Mouse (Mus musculus): ENCODE data around the gene Nav1. TPM values are rescaled to one million over a fixed set of nuclear protein-coding genes. Genes with fewer than 3 reads are reported as not detected.

Gene Nav1
- polyA plus RNA-seq, 1 experiment from 2014 or later = 1.0 TPM

DNA sequence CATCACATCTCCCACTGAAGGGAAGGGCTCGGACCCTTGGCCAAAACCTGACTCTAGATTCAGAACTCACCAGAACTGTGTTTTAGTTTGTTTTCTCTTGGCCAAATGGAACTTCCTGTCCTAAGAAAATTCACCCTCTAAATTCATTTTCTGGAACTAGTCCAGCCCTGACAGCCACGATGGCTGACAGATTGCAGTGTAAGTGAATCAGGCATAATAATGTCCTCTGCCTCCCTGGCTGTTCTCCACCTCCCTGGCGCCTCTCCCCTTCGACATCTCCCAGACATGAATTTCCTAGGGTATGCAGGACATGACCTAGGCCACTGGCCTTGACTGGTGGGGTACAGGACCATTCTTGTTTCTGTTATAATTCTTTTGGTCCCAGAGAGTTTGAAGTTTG lies 144.8 kb downstream of the Nav1 start:
- no peak overlapping the region for H3K27ac ChIP-seq (replicated peaks)
- H3K4me3 ChIP-seq (replicated peaks) = no peak overlapping the region
- peaks cover 8% of the 10 kb centered on the region; the same call in 1 of the 2 replicates for H3K4me1 ChIP-seq (replicated peaks)
- H3K9ac ChIP-seq = no peak overlapping the region
- no peaks in the 10 kb centered on the region for H3K27me3 ChIP-seq
- 74% methylated on average over 4 of the region's 4 CpGs for WGBS (ENCODE audit: insufficient replicate concordance)
- H3K36me3 ChIP-seq (replicated peaks) = no peaks in the 10 kb centered on the region
- ATAC-seq (ENCODE audit: insufficient read depth) = no peak
- no peak overlapping the region for H3K4me2 ChIP-seq
- H3K9me3 ChIP-seq (replicated peaks) = no peaks in the 10 kb centered on the region

DNA sequence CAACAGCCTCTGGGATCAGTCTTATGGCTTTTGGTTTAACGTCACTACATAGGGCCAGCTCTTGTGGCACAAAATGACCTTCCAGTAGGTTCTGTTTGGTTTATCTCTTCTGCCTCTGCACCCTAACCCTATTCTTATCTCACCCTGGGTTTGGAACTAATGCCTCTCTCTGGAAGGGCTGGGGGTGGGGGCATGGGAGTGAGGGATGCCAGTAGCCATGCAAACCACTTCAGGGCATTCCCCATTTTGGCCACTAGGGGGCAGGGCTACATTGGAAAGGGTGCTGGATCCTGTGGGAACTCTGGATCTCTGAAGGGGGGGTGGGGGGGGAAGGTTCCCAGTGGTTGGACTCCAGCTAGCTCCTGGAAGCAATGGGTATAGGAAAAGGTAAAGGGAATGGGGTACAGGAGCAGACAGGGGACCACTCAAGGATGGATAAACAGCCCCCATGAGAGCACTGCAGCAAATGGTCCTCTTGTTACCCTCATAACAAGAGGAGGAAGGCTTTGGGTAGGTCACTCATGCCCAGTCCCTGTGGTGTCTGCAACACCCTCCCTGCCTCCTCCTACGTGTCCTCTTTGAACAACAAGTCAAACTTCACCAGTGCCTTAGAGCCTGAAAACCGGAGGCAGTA lies 145.9 kb downstream of the Nav1 start:
- ATAC-seq (ENCODE audit: insufficient read depth) = no peak
- Histone ChIP-seq H3K27me3 (no peaks in the 10 kb centered on the region), H3K4me1 (replicated peaks) (0 out of 2 replicates have a peak, but pooled peaks cover 3% of the 10 kb centered on the region), H3K36me3 (replicated peaks) (no peaks in the 10 kb centered on the region), H3K9ac (no peak overlapping the region), H3K9me3 (replicated peaks) (no peaks in the 10 kb centered on the region), H3K4me2 (no peak overlapping the region), H3K4me3 (replicated peaks) (no peak overlapping the region), H3K27ac (replicated peaks) (no peak overlapping the region)
- WGBS (ENCODE audit: insufficient replicate concordance) = 61% methylated on average over 3 of the region's 3 CpGs

DNA sequence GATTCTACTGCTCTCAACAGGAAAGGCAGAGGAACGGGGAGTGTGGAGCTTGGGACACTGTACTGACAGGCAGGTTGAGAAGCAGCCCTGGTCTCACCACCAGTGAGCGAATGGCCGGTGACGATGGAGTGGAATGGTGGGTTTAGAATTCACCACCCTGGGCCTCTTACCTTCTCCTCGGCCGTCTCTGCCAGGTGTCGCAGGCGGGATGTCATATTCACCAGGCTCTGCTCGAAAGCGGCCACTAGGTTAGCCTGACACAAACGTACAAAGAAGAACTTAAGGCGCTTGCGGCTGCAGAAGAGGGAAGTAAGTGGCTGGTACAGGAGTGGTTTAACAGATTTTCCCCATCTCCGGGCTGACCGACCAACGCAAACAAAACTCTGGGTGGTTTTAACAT lies 146.6 kb downstream of the Nav1 start:
- no peaks in the 10 kb centered on the region for H3K36me3 ChIP-seq (replicated peaks)
- 76% methylated on average over 16 of the region's 16 CpGs for WGBS (ENCODE audit: insufficient replicate concordance)
- no peak overlapping the region for H3K4me3 ChIP-seq (replicated peaks)
- ATAC-seq (ENCODE audit: insufficient read depth) = no peak
- H3K27ac ChIP-seq (replicated peaks) = no peak overlapping the region
- no peak overlapping the region for H3K9ac ChIP-seq
- no peaks in the 10 kb centered on the region for H3K9me3 ChIP-seq (replicated peaks)
- H3K27me3 ChIP-seq = no peaks in the 10 kb centered on the region
- H3K4me1 ChIP-seq (replicated peaks) = 0 out of 2 replicates have a peak, but pooled peaks cover 3% of the 10 kb centered on the region
- H3K4me2 ChIP-seq = no peak overlapping the region

DNA sequence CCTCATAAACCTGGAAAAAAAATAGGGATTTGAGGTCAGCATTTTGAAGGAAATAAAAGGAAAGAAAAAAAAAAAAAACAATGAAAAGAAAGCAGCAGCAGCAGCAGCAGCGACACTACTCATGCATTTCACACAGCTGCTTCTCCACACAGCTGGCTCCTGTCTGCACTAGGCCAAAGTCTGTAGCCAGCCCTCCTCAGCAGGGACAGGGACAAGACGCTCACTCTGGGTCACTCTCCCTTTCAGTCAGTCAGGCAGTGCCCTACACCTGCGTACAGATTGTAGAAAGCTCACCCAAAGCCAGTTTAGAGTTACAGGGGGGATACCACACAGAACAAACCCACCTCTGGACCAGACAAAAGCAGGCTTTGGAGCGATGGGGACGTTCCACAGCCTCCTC lies 149.2 kb downstream of the Nav1 start:
- H3K4me2 ChIP-seq = no peak overlapping the region
- 0 out of 2 replicates have a peak, but pooled peaks cover 3% of the 10 kb centered on the region for H3K36me3 ChIP-seq (replicated peaks)
- no peak overlapping the region for H3K27ac ChIP-seq (replicated peaks)
- no peaks in the 10 kb centered on the region for H3K9me3 ChIP-seq (replicated peaks)
- 0 out of 2 replicates have a peak, but pooled peaks cover 3% of the 10 kb centered on the region for H3K4me1 ChIP-seq (replicated peaks)
- H3K4me3 ChIP-seq (replicated peaks) = no peak overlapping the region
- H3K9ac ChIP-seq = no peak overlapping the region
- 77% methylated on average over 5 of the region's 5 CpGs for WGBS (ENCODE audit: insufficient replicate concordance)
- no peaks in the 10 kb centered on the region for H3K27me3 ChIP-seq
- no peak for ATAC-seq (ENCODE audit: insufficient read depth)

DNA sequence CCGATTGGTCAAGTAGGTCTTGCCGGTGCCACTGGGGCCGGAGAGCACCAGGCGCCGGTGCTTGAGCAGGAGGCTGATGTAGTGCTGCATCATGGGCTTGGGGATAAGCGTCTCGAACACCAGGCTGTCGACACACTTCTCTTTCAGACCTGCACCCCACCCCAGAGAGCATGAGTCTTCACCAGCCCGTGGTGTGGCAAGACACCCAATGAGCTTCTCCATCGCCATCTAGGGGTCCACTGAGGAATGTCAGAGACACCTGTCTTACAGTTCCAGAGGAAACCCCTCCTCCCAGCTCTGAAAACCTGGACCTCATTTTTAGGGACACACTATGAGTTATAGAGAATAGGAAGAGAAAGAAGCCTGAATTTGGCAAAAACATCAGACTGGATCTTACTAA lies 154.8 kb downstream of the Nav1 start:
- no peaks in the 10 kb centered on the region for H3K9me3 ChIP-seq (replicated peaks)
- no peak overlapping the region for H3K9ac ChIP-seq
- WGBS (ENCODE audit: insufficient replicate concordance) = 58% methylated on average over 10 of the region's 10 CpGs
- H3K4me1 ChIP-seq (replicated peaks) = no peaks in the 10 kb centered on the region; the same call in 1 of the 2 replicates
- H3K4me2 ChIP-seq = no peak overlapping the region
- no peaks in the 10 kb centered on the region for H3K27me3 ChIP-seq
- ATAC-seq (ENCODE audit: insufficient read depth) = no peak
- H3K27ac ChIP-seq (replicated peaks) = no peak overlapping the region
- 0 out of 2 replicates have a peak, but pooled peaks cover 10% of the 10 kb centered on the region for H3K36me3 ChIP-seq (replicated peaks)
- H3K4me3 ChIP-seq (replicated peaks) = no peak overlapping the region

DNA sequence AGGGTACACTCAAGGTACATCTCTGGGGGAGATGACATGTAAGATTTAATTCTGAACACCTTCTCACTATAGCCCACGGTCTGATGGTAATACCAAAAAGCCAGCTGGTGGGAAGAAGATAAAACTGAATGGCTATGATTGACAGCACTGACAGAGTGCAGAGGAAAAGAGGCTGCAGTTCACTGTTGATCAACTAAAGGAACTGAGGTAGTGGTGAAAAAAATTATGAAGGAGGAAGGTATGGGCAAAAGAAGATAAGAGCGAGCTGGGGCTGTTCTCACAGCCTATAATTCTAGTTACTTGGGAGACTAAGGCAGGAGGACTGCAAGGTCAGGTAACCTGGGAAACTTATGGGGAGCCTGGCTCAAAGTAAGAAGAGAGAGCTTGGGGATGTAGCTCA lies 155.7 kb downstream of the Nav1 start:
- Histone ChIP-seq H3K4me3 (replicated peaks) (no peak overlapping the region), H3K36me3 (replicated peaks) (0 out of 2 replicates have a peak, but pooled peaks cover 10% of the 10 kb centered on the region), H3K9ac (no peak overlapping the region), H3K9me3 (replicated peaks) (no peaks in the 10 kb centered on the region), H3K4me1 (replicated peaks) (no peaks in the 10 kb centered on the region; the same call in 1 of the 2 replicates), H3K4me2 (no peak overlapping the region), H3K27ac (replicated peaks) (no peak overlapping the region), H3K27me3 (no peaks in the 10 kb centered on the region)
- 19% methylated on average over 2 of the region's 2 CpGs for WGBS (ENCODE audit: insufficient replicate concordance)
- no peak for ATAC-seq (ENCODE audit: insufficient read depth)

DNA sequence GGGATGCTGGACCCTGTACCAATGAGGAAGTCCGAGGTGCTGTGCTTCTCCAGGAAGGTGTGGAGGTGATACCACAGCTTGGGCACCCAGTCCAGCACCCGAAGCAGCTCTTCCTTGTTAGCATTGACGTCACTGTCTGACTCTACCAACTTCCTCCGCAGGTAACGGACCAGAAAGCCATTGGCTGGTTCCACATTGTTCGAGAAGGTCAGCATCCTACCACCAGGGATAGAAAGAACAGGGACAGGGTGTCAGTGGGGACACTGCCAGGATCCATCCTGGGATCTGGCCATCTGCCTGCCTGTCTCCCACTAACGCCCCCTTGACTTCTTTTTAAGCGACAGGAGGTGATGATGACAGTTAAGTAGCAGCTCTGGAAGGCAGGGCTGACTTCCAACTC lies 157.2 kb downstream of the Nav1 start:
- WGBS (ENCODE audit: insufficient replicate concordance) = 67% methylated on average over 8 of the region's 8 CpGs
- Histone ChIP-seq H3K27me3 (no peaks in the 10 kb centered on the region), H3K9me3 (replicated peaks) (no peaks in the 10 kb centered on the region), H3K4me1 (replicated peaks) (no peaks in the 10 kb centered on the region; the same call in 1 of the 2 replicates), H3K27ac (replicated peaks) (no peak overlapping the region), H3K36me3 (replicated peaks) (0 out of 2 replicates have a peak, but pooled peaks cover 10% of the 10 kb centered on the region), H3K9ac (no peak overlapping the region), H3K4me3 (replicated peaks) (no peak overlapping the region), H3K4me2 (no peak overlapping the region)
- no peak for ATAC-seq (ENCODE audit: insufficient read depth)

DNA sequence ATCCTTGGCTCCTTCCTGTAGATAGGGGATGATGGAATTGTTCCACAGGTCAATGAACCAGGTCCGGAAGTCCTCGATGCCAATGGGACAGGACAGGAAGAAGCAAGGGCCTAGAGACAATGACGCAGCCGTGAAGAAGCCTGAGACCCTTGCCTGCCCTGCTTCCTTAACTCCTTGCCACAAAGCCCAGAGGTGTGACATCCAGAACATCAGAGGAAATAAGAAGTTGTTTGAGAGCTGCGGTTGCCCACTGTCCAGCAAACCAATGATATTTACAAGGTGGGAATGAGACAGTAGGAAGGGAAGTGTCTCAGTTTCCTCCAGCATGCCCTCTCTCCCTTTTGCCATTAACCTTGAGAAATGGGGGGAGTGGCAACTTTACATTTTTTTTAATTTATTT lies 158.2 kb downstream of the Nav1 start:
- no peaks in the 10 kb centered on the region for H3K9me3 ChIP-seq (replicated peaks)
- H3K27me3 ChIP-seq = no peaks in the 10 kb centered on the region
- H3K36me3 ChIP-seq (replicated peaks) = 0 out of 2 replicates have a peak, but pooled peaks cover 8% of the 10 kb centered on the region
- H3K9ac ChIP-seq = no peak overlapping the region
- ATAC-seq (ENCODE audit: insufficient read depth) = no peak
- no peak overlapping the region for H3K27ac ChIP-seq (replicated peaks)
- H3K4me1 ChIP-seq (replicated peaks) = no peaks in the 10 kb centered on the region; the same call in 1 of the 2 replicates
- WGBS (ENCODE audit: insufficient replicate concordance) = 81% methylated on average over 5 of the region's 5 CpGs
- no peak overlapping the region for H3K4me2 ChIP-seq
- H3K4me3 ChIP-seq (replicated peaks) = no peak overlapping the region

DNA sequence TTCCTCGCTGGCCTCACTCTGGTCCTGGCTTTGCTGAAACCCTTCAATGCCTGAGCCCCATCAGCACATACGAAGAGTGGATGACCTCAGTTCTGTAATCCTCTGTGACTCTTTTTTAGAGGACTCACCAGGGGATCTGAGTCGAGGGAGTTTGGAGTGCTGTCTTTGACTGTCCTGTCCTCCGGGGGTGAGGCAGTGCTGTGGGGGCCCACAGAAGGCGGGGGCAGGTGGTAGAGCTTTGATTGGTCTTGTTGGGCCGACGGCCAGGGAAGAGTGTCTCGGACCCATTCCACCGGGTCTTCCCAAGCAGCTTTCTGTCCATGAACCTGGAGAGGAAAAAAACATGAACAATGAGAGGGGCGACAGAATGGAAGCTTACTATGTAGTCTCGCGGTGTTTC lies 163.6 kb downstream of the Nav1 start:
- no peak for ATAC-seq (ENCODE audit: insufficient read depth)
- Histone ChIP-seq H3K4me2 (no peak overlapping the region), H3K27me3 (no peaks in the 10 kb centered on the region), H3K27ac (replicated peaks) (no peak overlapping the region), H3K9ac (no peak overlapping the region), H3K9me3 (replicated peaks) (no peaks in the 10 kb centered on the region), H3K4me1 (replicated peaks) (no peaks in the 10 kb centered on the region), H3K36me3 (replicated peaks) (no peaks in the 10 kb centered on the region), H3K4me3 (replicated peaks) (no peak overlapping the region)
- 73% methylated on average over 12 of the region's 12 CpGs for WGBS (ENCODE audit: insufficient replicate concordance)

DNA sequence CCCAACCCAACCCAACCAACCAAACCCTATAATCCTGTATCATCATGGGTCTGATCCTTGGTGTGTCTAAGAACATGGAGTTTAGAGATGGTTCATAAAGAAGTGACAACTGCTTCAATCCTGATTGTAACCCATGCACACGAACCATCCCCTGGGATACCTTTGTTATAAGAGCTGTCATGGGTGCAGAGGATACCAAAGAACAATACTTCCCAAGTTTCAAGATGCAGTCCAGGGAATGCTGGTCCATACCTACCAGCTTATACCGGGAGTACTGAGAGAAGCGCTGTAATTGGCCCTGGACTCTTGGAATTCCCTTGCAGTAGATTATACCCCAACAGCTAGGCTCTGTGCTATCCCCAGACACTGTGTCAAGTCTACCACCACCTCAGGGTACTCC lies 165.2 kb downstream of the Nav1 start:
- ATAC-seq (ENCODE audit: insufficient read depth) = no peak
- no peak overlapping the region for H3K27ac ChIP-seq (replicated peaks)
- WGBS (ENCODE audit: insufficient replicate concordance) = 61% methylated on average over 3 of the region's 3 CpGs

DNA sequence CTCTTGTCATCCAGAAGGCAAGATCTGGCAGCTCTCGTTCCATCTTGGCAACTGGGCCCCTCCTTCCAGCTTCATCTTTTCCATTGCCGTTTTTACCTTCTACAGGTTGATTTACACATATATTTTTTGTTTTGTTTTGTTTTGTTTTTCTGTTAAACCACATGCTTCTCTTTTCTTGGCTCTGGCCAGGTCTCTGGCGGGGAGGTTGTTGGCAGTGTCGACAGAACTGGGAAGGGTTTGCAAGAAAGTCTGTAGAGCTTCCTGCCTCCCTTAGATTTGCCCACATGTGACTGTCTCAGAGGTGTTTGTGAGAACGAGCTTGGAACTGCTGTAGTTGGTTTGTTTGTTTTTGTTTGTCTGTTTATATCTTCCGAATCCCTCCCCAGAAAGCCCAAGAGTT lies 166.1 kb downstream of the Nav1 start:
- no peak overlapping the region for H3K27ac ChIP-seq (replicated peaks)
- 0 out of 2 replicates have a peak, but pooled peaks cover 1% of the 10 kb centered on the region for H3K4me1 ChIP-seq (replicated peaks)
- H3K9ac ChIP-seq = no peak overlapping the region
- ATAC-seq (ENCODE audit: insufficient read depth) = no peak
- H3K27me3 ChIP-seq = no peaks in the 10 kb centered on the region
- no peak overlapping the region for H3K4me2 ChIP-seq
- no peaks in the 10 kb centered on the region for H3K36me3 ChIP-seq (replicated peaks)
- H3K9me3 ChIP-seq (replicated peaks) = no peaks in the 10 kb centered on the region
- 64% methylated on average over 6 of the region's 6 CpGs for WGBS (ENCODE audit: insufficient replicate concordance)
- H3K4me3 ChIP-seq (replicated peaks) = no peak overlapping the region

More for the DNA sequence above, 165.2 kb downstream of the Nav1 start:
- H3K27me3 ChIP-seq = no peaks in the 10 kb centered on the region
- no peaks in the 10 kb centered on the region for H3K36me3 ChIP-seq (replicated peaks)
- no peak overlapping the region for H3K9ac ChIP-seq
- no peak overlapping the region for H3K4me3 ChIP-seq (replicated peaks)
- H3K9me3 ChIP-seq (replicated peaks) = no peaks in the 10 kb centered on the region
- H3K4me1 ChIP-seq (replicated peaks) = no peaks in the 10 kb centered on the region
- no peak overlapping the region for H3K4me2 ChIP-seq

DNA sequence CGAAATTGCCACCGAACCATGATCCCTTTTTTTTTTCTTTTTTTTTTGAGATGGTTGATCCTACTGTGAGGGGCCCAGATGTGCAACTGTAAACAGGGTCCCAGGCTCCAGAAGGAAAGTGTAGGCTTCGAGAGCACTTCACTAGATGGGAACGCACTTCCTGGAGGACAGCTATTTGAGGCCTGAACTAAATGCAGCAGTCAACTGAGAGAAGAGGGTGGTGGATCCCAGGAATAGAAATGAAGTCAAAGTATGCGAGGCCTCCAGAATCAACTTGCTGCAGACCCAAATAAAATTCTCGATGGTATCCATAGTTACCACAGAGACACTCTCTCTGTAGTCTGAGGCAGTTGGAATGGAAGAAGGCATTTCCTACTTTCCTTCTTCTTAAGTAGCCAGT lies 168.3 kb downstream of the Nav1 start:
- WGBS (ENCODE audit: insufficient replicate concordance) = 68% methylated on average over 6 of the region's 6 CpGs
- no peaks in the 10 kb centered on the region for H3K9me3 ChIP-seq (replicated peaks)
- 0 out of 2 replicates have a peak, but pooled peaks cover 4% of the 10 kb centered on the region for H3K4me1 ChIP-seq (replicated peaks)
- no peak overlapping the region for H3K27ac ChIP-seq (replicated peaks)
- no peaks in the 10 kb centered on the region for H3K36me3 ChIP-seq (replicated peaks)
- no peak overlapping the region for H3K9ac ChIP-seq
- H3K27me3 ChIP-seq = no peaks in the 10 kb centered on the region
- H3K4me3 ChIP-seq (replicated peaks) = no peak overlapping the region
- no peak overlapping the region for H3K4me2 ChIP-seq
- ATAC-seq (ENCODE audit: insufficient read depth) = no peak

Data from liver, embryonic 15.5 days (tissue).